ENCODE assay signal across 25 mouse cellular contexts in genomic region chr1:141954323-141954867, GRCm38 (mm10).
DNase-seq lines count a peak whose midpoint lies in the region; ATAC-seq and TF ChIP-seq lines count a peak whose summit lies in the region.
"Had no signal": no experiment of that assay in that cellular context is flagged by ENCODE, and none has a peak within 500 bp of the region (broad histone marks: within the 10 kb centered on the region; RNA-seq: fewer than 3 reads in every experiment).

No protein-coding gene starts in this region.

- H3K36me3 ChIP-seq in midbrain, postnatal 0 days (ENCODE audit: insufficient read depth, low read length), result no peaks in the 10 kb centered on the region
- H3K36me3 ChIP-seq in midbrain, embryonic 13.5 days, result no peaks in the 10 kb centered on the region
- no peaks in the 10 kb centered on the region for H3K36me3 ChIP-seq in neural tube, embryonic 14.5 days (ENCODE audit: control insufficient read depth, insufficient read depth, low read length)
- no peaks in the 10 kb centered on the region for H3K36me3 ChIP-seq in neural tube, embryonic 15.5 days
- H3K36me3 ChIP-seq: embryonic facial prominence, embryonic 10.5 days; embryonic facial prominence, embryonic 12.5 days; forebrain, embryonic 15.5 days; G1E had no signal

- H3K9ac ChIP-seq in midbrain, postnatal 0 days (replicated peaks; ENCODE audit: low read length, poor library complexity, severe bottlenecking), result no peak overlapping the region
- H3K9ac ChIP-seq in midbrain, embryonic 13.5 days (replicated peaks), result no peak overlapping the region
- no peak overlapping the region for H3K9ac ChIP-seq in neural tube, embryonic 14.5 days (replicated peaks; ENCODE audit: low read depth, low read length)
- no peak overlapping the region for H3K9ac ChIP-seq in neural tube, embryonic 15.5 days (replicated peaks)
- H3K9ac ChIP-seq: embryonic facial prominence, embryonic 12.5 days; forebrain, embryonic 13.5 days; forebrain, embryonic 15.5 days; forebrain, postnatal 0 days had no signal

- no peak for TF ChIP-seq CTCF in midbrain, postnatal 0 days (IDR thresholded peaks at IDR 0.05)

- no peak overlapping the region for H3K27ac ChIP-seq in midbrain, postnatal 0 days (ENCODE audit: low read depth, low read length)
- no peak overlapping the region for H3K27ac ChIP-seq in midbrain, embryonic 13.5 days
- no peak overlapping the region for H3K27ac ChIP-seq in neural tube, embryonic 14.5 days (ENCODE audit: low read depth, low read length)
- H3K27ac ChIP-seq in neural tube, embryonic 15.5 days (replicated peaks), result no peak overlapping the region
- H3K27ac ChIP-seq: embryonic facial prominence, embryonic 10.5 days; embryonic facial prominence, embryonic 12.5 days; forebrain, embryonic 13.5 days; forebrain, embryonic 15.5 days had no signal

- no peaks in the 10 kb centered on the region for H3K27me3 ChIP-seq in midbrain, postnatal 0 days (ENCODE audit: insufficient read depth, low read length)
- H3K27me3 ChIP-seq in midbrain, embryonic 13.5 days, result no peaks in the 10 kb centered on the region
- no peaks in the 10 kb centered on the region for H3K27me3 ChIP-seq in neural tube, embryonic 14.5 days (ENCODE audit: control insufficient read depth, insufficient read depth, low read length)
- H3K27me3 ChIP-seq in neural tube, embryonic 15.5 days (replicated peaks), result no peaks in the 10 kb centered on the region
- H3K27me3 ChIP-seq: CH12.LX; embryonic facial prominence, embryonic 12.5 days; forebrain, embryonic 13.5 days; forebrain, embryonic 15.5 days; Patski had no signal

- no peaks in the 10 kb centered on the region for H3K9me3 ChIP-seq in midbrain, postnatal 0 days (ENCODE audit: low read length)
- no peaks in the 10 kb centered on the region for H3K9me3 ChIP-seq in midbrain, embryonic 13.5 days
- H3K9me3 ChIP-seq in neural tube, embryonic 14.5 days (ENCODE audit: control insufficient read depth, low read length), result no peaks in the 10 kb centered on the region
- no peaks in the 10 kb centered on the region for H3K9me3 ChIP-seq in neural tube, embryonic 15.5 days (replicated peaks)
- H3K9me3 ChIP-seq: embryonic facial prominence, embryonic 10.5 days; embryonic facial prominence, embryonic 12.5 days; forebrain, embryonic 13.5 days; forebrain, embryonic 15.5 days; G1E had no signal

- 85% methylated on average over 2 of the region's 2 CpGs for WGBS in midbrain, postnatal 0 days
- 90% methylated on average over 2 of the region's 2 CpGs for WGBS in midbrain, embryonic 13.5 days
- WGBS in neural tube, embryonic 14.5 days, result 72% methylated on average over 2 of the region's 2 CpGs
- WGBS in neural tube, embryonic 15.5 days, result 59% methylated on average over 2 of the region's 2 CpGs

- no peak overlapping the region for H3K4me2 ChIP-seq in midbrain, postnatal 0 days (ENCODE audit: low read depth, low read length, poor library complexity, severe bottlenecking)
- no peak overlapping the region for H3K4me2 ChIP-seq in midbrain, embryonic 13.5 days (replicated peaks)
- no peak overlapping the region for H3K4me2 ChIP-seq in neural tube, embryonic 14.5 days (ENCODE audit: low read depth, low read length)
- no peak overlapping the region for H3K4me2 ChIP-seq in neural tube, embryonic 15.5 days
- H3K4me2 ChIP-seq: embryonic facial prominence, embryonic 12.5 days; forebrain, embryonic 13.5 days; forebrain, embryonic 15.5 days had no signal

- ATAC-seq in frontal cortex, adult (ENCODE audit: low TSS enrichment), result peak; percentile 67
- ATAC-seq in midbrain, postnatal 0 days (ENCODE audit: low FRiP score), result no peak
- ATAC-seq in midbrain, embryonic 13.5 days, result no peak
- ATAC-seq in neural tube, embryonic 14.5 days (ENCODE audit: low read depth), result peak; percentile 61; the same call in 1 of the 2 replicates
- ATAC-seq in neural tube, embryonic 15.5 days (ENCODE audit: low FRiP score), result no peak
- ATAC-seq: activated CD4-positive, CD25-positive, alpha-beta regulatory T cell, adult 4 months; CD4-positive, CD25-positive, alpha-beta regulatory T cell, adult 4 months; forebrain, embryonic 13.5 days; forebrain, embryonic 15.5 days; forebrain, postnatal 0 days; Patski had no signal

- no peak for DNase-seq in frontal cortex, postnatal 14 days (ENCODE audit: low spot score in 2 of 2)
- DNase-seq in midbrain, postnatal 0 days (ENCODE audit: low spot score), result peak; percentile 2
- DNase-seq: adrenal gland, adult 8-10 months; adrenal gland, postnatal 14 days; adrenal gland, postnatal 36 days; B cell, adult 2 months; cerebellum, adult 11 months; cerebellum, adult 18-20 months; cerebellum, adult 8-10 months; cerebellum, adult 9-11 months; cerebellum, postnatal 25 days; forebrain, postnatal 0 days had no signal

- no peaks in the 10 kb centered on the region for H3K4me1 ChIP-seq in midbrain, postnatal 0 days (ENCODE audit: insufficient read depth, low read length)
- H3K4me1 ChIP-seq in midbrain, embryonic 13.5 days (replicated peaks), result no peaks in the 10 kb centered on the region
- no peaks in the 10 kb centered on the region for H3K4me1 ChIP-seq in neural tube, embryonic 14.5 days (ENCODE audit: control insufficient read depth, insufficient read depth, low read length)
- H3K4me1 ChIP-seq in neural tube, embryonic 15.5 days, result no peaks in the 10 kb centered on the region
- H3K4me1 ChIP-seq: embryonic facial prominence, embryonic 10.5 days; embryonic facial prominence, embryonic 12.5 days; forebrain, embryonic 13.5 days; forebrain, embryonic 15.5 days had no signal

- H3K4me3 ChIP-seq in midbrain, postnatal 0 days (ENCODE audit: low read depth, low read length), result no peak overlapping the region
- H3K4me3 ChIP-seq in midbrain, embryonic 13.5 days (replicated peaks), result no peak overlapping the region
- no peak overlapping the region for H3K4me3 ChIP-seq in neural tube, embryonic 14.5 days (ENCODE audit: low read depth, low read length)
- no peak overlapping the region for H3K4me3 ChIP-seq in neural tube, embryonic 15.5 days (replicated peaks)
- H3K4me3 ChIP-seq: embryonic facial prominence, embryonic 10.5 days; embryonic facial prominence, embryonic 12.5 days; forebrain, embryonic 13.5 days; forebrain, embryonic 15.5 days had no signal

Comparison
In these comparisons a context has a peak if more than half of its experiments do, and no peak if none do; other contexts are left out.
1. ATAC-seq: peak in frontal cortex, adult (single experiment) and neural tube, embryonic 14.5 days (single experiment); none in midbrain, postnatal 0 days (single experiment), midbrain, embryonic 13.5 days (single experiment) and neural tube, embryonic 15.5 days (single experiment).